In genomic region chr7:100005790-100006189, GRCm38 (mm10) we compare ENCODE assay signal across 8 mouse cellular contexts. TPM values are rescaled to one million over a fixed set of nuclear protein-coding genes. Genes with fewer than 3 reads are reported as not detected.
A peak's percentile ranks its signal among the peaks of the same experiment; 100 is the strongest.
DNase-seq lines count a peak whose midpoint lies in the region; ATAC-seq and TF ChIP-seq lines count a peak whose summit lies in the region.

Chrdl2 (plus strand) TSS chr7:100006172.

- H3K9me3 ChIP-seq in forebrain, embryonic 11.5 days (ENCODE audit: control insufficient read depth, low read length) = no peaks in the 10 kb centered on the region
- H3K9me3 ChIP-seq in intestine, embryonic 15.5 days = no peaks in the 10 kb centered on the region
- no peaks in the 10 kb centered on the region for H3K9me3 ChIP-seq in liver, embryonic 15.5 days (replicated peaks)

- H3K9ac ChIP-seq in forebrain, embryonic 11.5 days (ENCODE audit: low read length) = peak within 1 kb of the TSS; percentile 58
- peak within 1 kb of the TSS; percentile 45; the same call in 1 of the 2 replicates for H3K9ac ChIP-seq in intestine, embryonic 15.5 days
- no peak within 1 kb of the TSS for H3K9ac ChIP-seq in liver, embryonic 15.5 days

- WGBS in forebrain, embryonic 11.5 days = under 1% methylated on average over 40 of the region's 44 CpGs
- WGBS in intestine, embryonic 15.5 days = under 1% methylated on average over 38 of the region's 44 CpGs
- WGBS in liver, embryonic 15.5 days (ENCODE audit: insufficient replicate concordance) = under 1% methylated on average over 44 of the region's 44 CpGs
- WGBS in small intestine, adult 2 months = under 1% methylated on average over 42 of the region's 44 CpGs

- no peak for TF ChIP-seq POLR2A in small intestine, adult 2 months (IDR thresholded peaks at IDR 0.05; ENCODE audit: low read depth, low read length)

- peak; percentile 69; the same call in 1 of the 2 replicates for ATAC-seq in forebrain, embryonic 11.5 days (replicated peaks; ENCODE audit: low FRiP score)
- peak; percentile 77 for ATAC-seq in intestine, embryonic 15.5 days
- ATAC-seq in liver, embryonic 15.5 days (ENCODE audit: insufficient read depth) = no peak

- peak within 1 kb of the TSS; percentile 93 for H3K4me2 ChIP-seq in forebrain, embryonic 11.5 days (ENCODE audit: low read depth, low read length, severe bottlenecking)
- H3K4me2 ChIP-seq in intestine, embryonic 15.5 days (replicated peaks) = peak within 1 kb of the TSS; percentile 97
- H3K4me2 ChIP-seq in liver, embryonic 15.5 days = peak within 1 kb of the TSS; percentile 56

- no peaks in the 10 kb centered on the region for H3K36me3 ChIP-seq in forebrain, embryonic 11.5 days (ENCODE audit: control insufficient read depth, insufficient read depth, low read length)
- H3K36me3 ChIP-seq in intestine, embryonic 15.5 days = no peaks in the 10 kb centered on the region
- H3K36me3 ChIP-seq in liver, embryonic 15.5 days (replicated peaks) = no peaks in the 10 kb centered on the region
- H3K36me3 ChIP-seq in small intestine, adult 2 months (ENCODE audit: control insufficient read depth, insufficient read depth, low read length) = no peaks in the 10 kb centered on the region

- peak; percentile 93 for DNase-seq in heart, adult 11 months
- DNase-seq in heart, adult 18-20 months = no peak
- peak; percentile 48 for DNase-seq in MN1 (ENCODE audit: low spot score)
- peak; percentile 75 for DNase-seq in forebrain, embryonic 11.5 days (ENCODE audit: low spot score)
- DNase-seq in cerebellum, adult 9-11 months = no peak

- H3K4me1 ChIP-seq in forebrain, embryonic 11.5 days (replicated peaks; ENCODE audit: control insufficient read depth, insufficient read depth, low read length) = 0 out of 2 replicates have a peak, but pooled peaks cover 3% of the 10 kb centered on the region
- H3K4me1 ChIP-seq in intestine, embryonic 15.5 days (replicated peaks) = peaks cover 3% of the 10 kb centered on the region; the same call in 1 of the 2 replicates
- peaks cover 2% of the 10 kb centered on the region; the same call in 1 of the 2 replicates for H3K4me1 ChIP-seq in liver, embryonic 15.5 days (replicated peaks)
- H3K4me1 ChIP-seq in small intestine, adult 2 months (ENCODE audit: control insufficient read depth, insufficient read depth, insufficient read length, low read length) = peaks cover 4% of the 10 kb centered on the region; the same call in 1 of the 2 replicates

- peak within 1 kb of the TSS; percentile 45 for H3K4me3 ChIP-seq in forebrain, embryonic 11.5 days (ENCODE audit: low read depth, low read length)
- peak within 1 kb of the TSS; percentile 51 for H3K4me3 ChIP-seq in intestine, embryonic 15.5 days (replicated peaks)
- peak within 1 kb of the TSS; percentile 32 for H3K4me3 ChIP-seq in liver, embryonic 15.5 days (replicated peaks)
- H3K4me3 ChIP-seq in small intestine, adult 2 months (ENCODE audit: low read depth, low read length) = peak within 1 kb of the TSS; percentile 36

- TF ChIP-seq CTCF in small intestine, adult 2 months (IDR thresholded peaks at IDR 0.05; ENCODE audit: extremely low read depth, insufficient read length, insufficient replicate concordance, low read depth, low read length) = no peak

- H3K27me3 ChIP-seq in forebrain, embryonic 11.5 days (ENCODE audit: control insufficient read depth, insufficient read depth, low read length) = peaks cover 37% of the 10 kb centered on the region
- peaks cover 54% of the 10 kb centered on the region for H3K27me3 ChIP-seq in intestine, embryonic 15.5 days (replicated peaks)
- peaks cover 76% of the 10 kb centered on the region for H3K27me3 ChIP-seq in liver, embryonic 15.5 days
- peaks cover 27% of the 10 kb centered on the region for H3K27me3 ChIP-seq in small intestine, adult 2 months (ENCODE audit: control insufficient read depth, insufficient read depth, low read length)

- no peak within 1 kb of the TSS for H3K27ac ChIP-seq in forebrain, embryonic 11.5 days (ENCODE audit: low read depth, low read length)
- H3K27ac ChIP-seq in intestine, embryonic 15.5 days = no peak within 1 kb of the TSS
- no peak within 1 kb of the TSS for H3K27ac ChIP-seq in liver, embryonic 15.5 days (replicated peaks)
- no peak within 1 kb of the TSS for H3K27ac ChIP-seq in small intestine, adult 2 months (ENCODE audit: insufficient read depth, low read depth, low read length)

RNA-seq across cellular contexts. Expression of gene Chrdl2, which starts in this region (rescaled TPM):
- total RNA-seq in heart, adult 18-20 months (2021) = not detected
- 0.25 and 0.47 TPM in 2 replicates for polyA plus RNA-seq in forebrain, embryonic 11.5 days (2014; fragmentation: Nextera tagmentation; extraction: Ambion mirVana)
- polyA plus RNA-seq in intestine, embryonic 15.5 days (2015; fragmentation: Nextera tagmentation; extraction: Ambion mirVana) = 0.69 and 0.72 TPM in 2 replicates
- polyA plus RNA-seq in liver, embryonic 15.5 days (2015; fragmentation: Nextera tagmentation; extraction: Ambion mirVana) = not detected in 2 replicates
- polyA plus RNA-seq in small intestine, adult 2 months (2012; rRNA removed) = 0.34 and 0.85 TPM in 2 replicates

Comparison
In these comparisons a context has a peak if more than half of its experiments do, and no peak if none do; other contexts are left out.
1. DNase-seq: peak in heart, adult 11 months (single experiment) and MN1 (single experiment); none in heart, adult 18-20 months (0 of 2) and cerebellum, adult 9-11 months (single experiment).
2. Peak in DNase-seq, ATAC-seq, H3K4me3 ChIP-seq, H3K9ac ChIP-seq and H3K4me2 ChIP-seq in forebrain, embryonic 11.5 days; RNA of the gene not detected or under 1 TPM.
3. Peak in ATAC-seq, H3K4me3 ChIP-seq, H3K9ac ChIP-seq and H3K4me2 ChIP-seq in intestine, embryonic 15.5 days; RNA of the gene not detected or under 1 TPM.
4. Peak in every context shown above with its lines, with median percentiles within 50 percentile points of each other: H3K4me2 ChIP-seq and H3K4me3 ChIP-seq.